Mouse (Mus musculus): ENCODE data around the gene A330070K13Rik. TPM values are rescaled to one million over a fixed set of nuclear protein-coding genes. Genes with fewer than 3 reads are reported as not detected.

The A330070K13Rik gene
- not detected for total RNA-seq (2023)

DNA sequence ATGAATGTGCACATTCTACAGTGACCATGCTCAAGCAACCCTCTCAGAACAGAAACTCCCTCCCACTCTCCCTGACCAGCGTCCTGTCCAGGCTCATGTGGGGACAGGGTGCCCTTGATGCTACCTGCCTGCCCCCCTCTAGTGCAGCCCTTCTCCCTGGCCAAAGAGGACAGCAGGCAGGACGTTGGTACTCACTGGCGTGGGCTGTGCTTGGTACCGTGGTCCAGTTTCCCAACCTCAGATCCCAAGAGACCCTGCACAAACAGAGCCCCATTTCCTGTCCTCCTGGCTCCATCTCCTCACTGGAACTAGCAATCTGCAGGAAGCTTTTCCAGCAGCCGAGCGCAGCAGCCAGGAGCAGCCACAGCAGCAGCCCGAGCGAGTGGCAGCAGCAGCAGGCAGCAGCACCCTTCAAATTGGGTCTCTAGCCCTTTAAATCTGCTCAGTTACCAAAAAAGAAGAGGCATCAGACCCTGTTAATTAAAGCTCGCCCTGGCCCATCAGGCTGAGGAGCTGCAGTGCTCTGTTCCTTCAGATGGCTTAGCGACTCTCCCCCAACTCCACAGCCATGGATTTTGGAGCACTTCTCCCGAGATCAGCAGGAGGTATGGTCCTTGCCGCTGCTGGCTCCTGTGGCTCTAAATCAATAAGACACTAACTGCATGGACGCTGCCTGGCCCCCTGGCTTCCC is at the start of gene A330070K13Rik:
Gene A330070K13Rik, minus strand, starts transcription at position 410 of the 691 bp plus-strand sequence.

DNA sequence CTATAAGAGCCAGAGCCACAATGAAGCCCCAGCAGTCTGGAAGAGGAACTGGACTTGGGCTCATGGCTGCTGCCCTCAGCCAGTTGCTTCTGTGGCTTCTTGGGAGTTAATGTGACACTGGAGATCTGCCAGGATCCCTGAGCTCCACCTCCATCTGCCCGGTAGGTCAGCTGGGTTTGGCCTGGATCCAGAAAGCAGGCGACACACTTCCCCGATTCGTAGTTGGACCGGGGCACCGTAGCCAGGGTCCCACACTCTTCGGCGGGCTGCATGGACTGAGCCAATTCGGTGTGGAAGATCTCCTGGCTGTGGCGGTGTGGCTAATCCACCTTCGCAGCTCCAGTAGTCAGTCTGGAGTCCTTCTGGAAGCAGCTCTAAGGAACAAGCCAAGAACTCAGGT is 15.2 kb downstream of the A330070K13Rik start, which contains the start of gene Caln1:
Gene Caln1, plus strand, starts transcription at position 219 of the 400 bp plus-strand sequence.

Other genes starting within 250 kb of the A330070K13Rik start
- 1 to 10 TPM; 6.2 to 6.6 TPM for gene Kctd7, start 239.8 kb downstream of the A330070K13Rik start, total RNA-seq (2023)
- 10 to 100 TPM; 34.6 to 48.5 TPM for gene Rabgef1, start 212.8 kb downstream of the A330070K13Rik start, total RNA-seq (2023)
- gene Tmem248, start 167.6 kb downstream of the A330070K13Rik start, total RNA-seq (2023), result 10 to 100 TPM; 37.4 to 52.7 TPM
- 10 to 100 TPM; 37.7 to 41.7 TPM for gene Sbds, start 129.1 kb downstream of the A330070K13Rik start, total RNA-seq (2023)
- 10 to 100 TPM; 10.9 to 11.6 TPM for gene Tyw1, start 129.0 kb downstream of the A330070K13Rik start, total RNA-seq (2023)
- gene Caln1, start 15.2 kb downstream of the A330070K13Rik start, total RNA-seq (2023), result not detected

All from neutrophil, adult 83 days (primary cell).